Mouse (Mus musculus): ENCODE measurements around the gene Slc36a2.

GRCm38 (mm10) chr11:55190216-55190615 is 5.3 kb upstream of the Slc36a2 start:
- TF ChIP-seq CTCF (IDR thresholded peaks at IDR 0.05; ENCODE audit: insufficient read depth, low read depth, low read length) (no peak), POLR2A (IDR thresholded peaks at IDR 0.05; ENCODE audit: insufficient read depth, low read depth, low read length) (no peak)
